Mouse (Mus musculus): ENCODE measurements at regions not wholly inside any gene's neighbourhood (a gene's known extent, or its start where the extent isn't known, plus 50 kb on each side); places are given as distances from the start of the nearest gene placed in this dataset.
A peak's percentile ranks its signal among the peaks of the same experiment; 100 is the strongest.

DNA sequence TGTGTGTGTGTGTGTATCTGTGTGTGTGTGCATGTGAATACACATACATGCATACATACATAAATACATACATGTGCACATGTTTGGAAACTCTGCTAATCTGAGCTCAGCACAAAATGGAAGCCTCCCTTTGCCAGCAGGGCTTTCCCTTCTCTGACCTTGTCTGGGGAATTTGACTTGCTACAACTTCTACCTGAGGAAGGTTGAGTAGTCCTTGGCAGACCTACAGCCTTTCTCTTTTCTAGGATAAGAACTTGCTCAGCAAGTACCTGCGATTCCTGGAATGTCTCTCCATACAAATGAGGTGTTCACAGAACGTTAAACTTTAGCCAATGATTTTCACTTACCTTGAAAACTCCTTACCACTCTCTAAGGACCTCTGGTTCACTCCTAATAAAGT lies 472.7 kb upstream of the Nr2f2 start:
- intact Hi-C loops (cut with DNase I), result no loop called here
- no peak for DNase-seq

DNA sequence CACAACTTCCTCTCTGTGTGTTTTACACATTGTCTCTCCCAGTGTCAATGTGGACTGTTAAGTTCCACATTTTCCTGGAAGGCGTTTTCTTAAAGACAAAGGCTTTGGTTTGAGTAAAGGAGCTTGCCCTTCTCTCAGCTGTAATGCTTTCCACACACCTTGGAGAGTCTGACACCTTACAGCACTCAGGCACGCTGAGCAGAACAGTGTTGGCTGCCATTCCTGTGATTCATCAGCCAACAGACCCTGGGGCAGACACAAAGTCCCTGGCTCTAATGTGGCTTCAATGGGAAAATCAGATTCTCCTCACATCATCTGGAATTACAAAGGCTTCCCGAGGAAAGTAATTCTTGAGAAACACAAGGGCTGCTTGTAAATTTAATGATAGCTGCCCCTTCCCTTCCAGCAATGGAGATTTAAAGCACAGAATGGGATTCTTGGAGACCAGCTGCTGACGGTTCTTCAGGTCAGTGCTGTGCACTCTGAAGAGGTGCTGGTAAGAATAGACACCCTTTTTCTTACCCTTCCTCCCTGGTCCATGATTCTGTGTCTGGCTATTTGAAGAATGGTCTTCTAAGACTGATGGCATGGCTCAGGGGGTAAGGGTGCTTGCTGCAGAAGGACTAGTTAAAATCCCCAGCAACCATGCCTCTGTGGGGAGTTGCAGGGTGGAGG lies 468.4 kb upstream of the Nr2f2 start:
- intact Hi-C loops (cut with DNase I), result no loop called here

DNA sequence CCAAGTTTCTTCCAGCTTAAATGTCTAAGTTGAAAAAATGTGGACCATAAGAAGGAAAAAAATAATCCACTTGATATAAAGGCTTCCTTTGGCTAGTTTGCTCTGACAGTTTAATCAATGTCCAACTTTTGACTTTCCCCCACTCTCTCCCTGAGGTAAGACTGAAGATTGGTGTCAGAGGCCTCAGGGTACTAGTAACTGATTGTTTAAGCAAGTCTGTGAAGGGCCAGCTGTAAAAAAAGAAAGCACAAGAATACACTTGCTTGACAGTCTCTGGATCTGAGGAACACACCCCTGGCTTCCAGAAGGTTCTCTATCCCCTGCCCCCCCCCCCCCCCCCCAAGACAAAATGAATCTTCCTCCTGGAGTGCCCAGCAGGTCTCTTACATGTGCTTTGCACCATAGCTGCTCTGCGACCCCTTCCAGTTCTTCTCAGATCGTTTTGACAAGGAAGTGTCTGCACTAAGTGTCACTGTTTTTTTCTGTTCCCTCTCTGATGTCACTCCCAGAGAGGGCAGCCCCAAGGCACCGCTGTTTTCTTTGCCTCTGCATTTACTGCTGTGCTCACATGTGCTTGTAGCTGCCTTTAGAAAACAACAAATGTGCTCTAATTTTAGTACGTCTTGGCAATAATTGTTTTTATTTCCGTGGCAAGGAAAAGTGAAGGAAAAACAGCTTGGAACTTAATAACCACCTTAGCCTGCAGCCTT lies 462.1 kb upstream of the Nr2f2 start:
- intact Hi-C loops (cut with DNase I), result no loop called here
- DNase-seq, result no peak

More for the DNA sequence above, 468.4 kb upstream of the Nr2f2 start:
- DNase-seq, result no peak

DNA sequence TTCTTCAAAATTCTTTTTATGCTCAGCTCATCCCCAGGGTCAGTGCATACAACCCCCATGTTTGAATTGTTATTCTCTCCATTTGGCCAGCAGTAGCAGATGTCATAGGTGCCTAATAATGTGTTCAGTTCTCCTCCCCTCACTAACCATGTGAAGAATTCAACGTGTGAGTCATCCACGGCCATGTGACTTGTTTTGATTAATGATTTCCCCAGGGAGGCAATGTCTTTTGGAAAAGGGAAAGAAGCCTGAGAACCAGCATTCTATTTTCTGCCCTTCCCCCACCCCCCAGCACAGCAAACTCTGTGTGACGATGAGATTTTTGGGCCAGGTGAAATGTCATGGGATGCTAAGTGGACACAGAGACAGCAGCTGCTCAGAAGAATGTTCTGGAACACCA lies 459.5 kb upstream of the Nr2f2 start:
- intact Hi-C loops (cut with DNase I), result no loop called here
- DNase-seq, result no peak

DNA sequence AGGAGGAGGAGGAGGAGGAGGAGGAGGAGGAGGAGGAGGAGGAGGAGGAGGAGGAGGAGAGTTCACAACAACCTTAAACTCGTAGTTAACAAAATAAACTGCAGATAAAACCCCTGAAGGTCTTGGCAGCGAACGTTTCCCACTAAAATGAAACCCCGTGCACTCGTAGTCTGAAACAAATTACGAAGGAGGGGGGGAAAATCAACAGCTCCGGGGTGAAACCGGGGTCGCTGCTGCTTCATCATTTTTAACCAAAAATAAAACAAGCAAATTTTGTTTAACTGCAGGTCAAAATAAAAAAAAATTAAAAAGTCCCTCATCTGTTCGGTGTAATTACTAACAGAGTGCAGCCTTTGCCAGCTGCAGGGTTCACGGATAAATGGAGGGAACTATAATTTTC lies 456.5 kb upstream of the Nr2f2 start:
- DNase-seq, result no peak
- intact Hi-C loops (cut with DNase I), result no loop called here

DNA sequence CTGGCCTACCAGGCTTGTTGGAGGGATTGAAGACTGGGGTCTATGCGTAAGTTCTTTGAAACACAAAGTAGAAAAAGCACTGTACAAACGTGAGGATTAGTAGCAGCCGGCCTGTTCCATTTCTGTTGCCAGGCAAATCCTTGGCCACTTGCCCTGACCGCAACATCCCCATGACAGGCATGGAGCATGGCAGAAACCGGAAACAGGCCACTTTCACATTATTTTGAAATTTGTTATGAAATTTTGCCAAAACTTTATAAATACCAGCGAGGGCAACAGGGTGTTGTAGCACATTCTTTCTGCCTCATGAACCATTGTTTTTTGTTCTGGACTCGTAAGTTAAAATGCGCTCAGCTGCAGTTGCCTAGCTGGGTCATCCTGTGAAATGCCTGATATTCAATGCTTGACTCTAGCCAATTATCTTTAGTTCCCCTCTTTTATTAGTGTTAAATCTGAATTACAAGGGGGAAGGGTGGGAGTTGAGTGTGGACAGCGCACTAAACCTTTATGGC lies 455.8 kb upstream of the Nr2f2 start:
- intact Hi-C loops (cut with DNase I), result no loop called here
- DNase-seq, result peak; percentile 50 to 65

DNA sequence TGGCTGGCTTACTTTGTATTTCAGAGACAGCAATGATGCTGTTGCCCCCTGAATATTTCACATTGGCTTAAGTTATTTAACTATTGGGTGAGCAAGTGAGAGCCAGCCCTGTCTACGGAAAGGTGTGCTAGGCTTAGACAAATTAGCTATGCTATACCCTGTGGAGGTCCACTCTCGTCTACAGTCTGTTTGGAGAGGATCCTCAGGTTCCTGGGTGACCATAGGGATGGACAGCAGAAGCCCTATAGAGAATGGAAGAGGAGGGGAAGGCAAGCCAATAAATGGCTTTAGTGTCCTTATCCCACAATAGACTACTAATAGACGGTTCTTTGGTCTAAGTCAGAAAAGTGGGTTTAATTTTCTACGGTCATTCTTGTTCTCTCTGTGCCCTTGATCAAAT lies 455.3 kb upstream of the Nr2f2 start:
- DNase-seq, result no peak
- intact Hi-C loops (cut with DNase I), result no loop called here

DNA sequence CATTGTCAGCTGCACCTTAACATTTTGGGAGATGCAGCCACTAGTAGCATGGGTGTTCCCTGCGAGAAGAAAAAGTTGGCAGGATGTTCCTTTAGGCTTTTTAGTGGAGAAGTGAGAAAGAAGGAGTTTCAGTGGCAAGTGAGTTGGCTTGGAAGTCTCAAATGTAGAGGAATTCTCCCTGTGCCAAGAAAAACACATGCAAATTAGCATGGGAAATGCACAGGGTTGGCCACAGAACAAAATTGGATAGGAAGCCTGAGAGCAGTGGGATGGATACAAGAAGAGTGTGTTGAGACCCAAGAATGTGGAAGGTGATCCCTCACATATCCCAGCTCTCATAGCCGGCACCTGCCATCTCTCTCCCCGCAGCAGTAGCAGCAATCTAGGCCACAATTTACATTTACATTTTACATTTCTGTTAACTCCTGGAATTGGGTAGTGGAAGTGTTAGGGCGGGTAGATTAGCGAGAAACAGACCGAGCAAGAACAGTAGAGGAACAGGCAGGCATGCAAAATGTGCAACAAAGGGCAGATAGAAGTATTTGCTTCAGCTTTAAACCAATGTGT lies 450.9 kb upstream of the Nr2f2 start:
- peak in 1 of 2 experiments; percentile 2 for DNase-seq
- intact Hi-C loops (cut with DNase I), result no loop called here

DNA sequence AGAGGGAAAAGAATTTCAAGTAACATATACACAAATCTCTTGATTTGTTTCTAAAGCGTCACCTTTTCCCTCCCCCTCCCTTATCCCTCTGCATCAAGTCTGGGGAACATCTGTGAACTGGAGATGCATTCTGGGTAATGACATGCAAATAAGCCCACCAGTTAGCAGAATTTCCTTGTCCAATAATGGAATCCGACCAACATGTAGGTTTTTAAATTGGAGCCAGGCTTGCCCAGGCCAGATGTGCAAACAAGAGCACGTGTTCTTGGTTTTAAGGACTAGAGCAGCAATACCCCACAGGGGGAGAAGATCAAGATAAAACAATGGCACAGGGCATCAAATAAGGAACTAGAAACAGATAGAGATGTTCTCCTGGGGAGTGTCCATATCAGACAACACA lies 447.9 kb upstream of the Nr2f2 start:
- intact Hi-C loops (cut with DNase I), result no loop called here
- DNase-seq, result no peak

DNA sequence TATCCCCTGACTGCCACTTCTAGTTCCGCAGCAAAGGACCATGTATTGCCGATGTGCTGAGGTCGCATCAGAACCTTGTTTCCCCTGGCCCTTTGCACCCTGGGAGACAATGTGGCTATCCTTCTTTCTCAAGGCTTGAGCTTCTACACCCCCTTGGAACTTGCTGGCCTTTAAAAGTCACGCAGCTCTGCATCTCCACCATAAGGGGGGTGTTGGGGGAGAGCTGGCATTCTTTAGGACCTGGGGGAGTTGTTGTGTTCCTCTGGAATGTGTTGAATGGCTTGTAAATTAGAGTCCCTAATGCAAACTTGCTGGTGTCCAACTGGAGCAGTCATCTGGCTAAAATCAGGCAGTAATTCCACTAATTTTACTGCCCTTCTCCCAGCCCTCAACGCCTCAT lies 446.6 kb upstream of the Nr2f2 start:
- intact Hi-C loops (cut with DNase I), result no loop called here
- no peak for DNase-seq

DNA sequence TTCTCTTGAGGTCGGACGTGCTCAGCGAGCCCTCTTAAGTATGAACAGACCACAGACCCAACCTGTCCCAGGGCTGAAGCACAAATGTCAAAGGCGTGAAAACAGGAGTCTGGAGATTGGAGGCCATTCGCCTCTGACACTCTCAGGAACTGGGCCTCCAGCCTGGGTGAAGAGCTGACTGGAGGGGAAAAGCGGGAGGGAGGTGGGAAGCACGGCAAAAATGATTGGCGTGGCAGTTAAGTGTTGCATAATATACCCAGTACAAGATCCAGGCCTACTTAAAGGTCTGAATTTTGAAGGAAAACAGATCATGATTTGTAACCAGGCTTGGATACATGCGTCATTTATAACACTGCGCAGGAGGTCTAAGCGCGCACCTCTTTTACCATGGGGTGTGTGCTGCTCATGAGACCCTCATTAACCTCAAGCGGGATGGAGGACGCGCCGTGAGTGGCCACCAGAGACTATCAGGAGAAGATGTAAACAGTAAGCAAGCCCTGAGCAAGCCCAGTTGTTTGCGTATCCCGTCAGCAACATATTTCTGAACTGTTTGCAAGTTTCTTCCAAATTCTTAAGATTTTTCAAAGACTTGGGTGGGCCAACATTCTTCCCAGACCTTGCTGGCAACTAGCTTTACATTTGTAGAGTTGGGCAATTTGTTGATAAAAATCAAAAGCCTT lies 444.0 kb upstream of the Nr2f2 start:
- intact Hi-C loops (cut with DNase I), result no loop called here
- DNase-seq, result no peak

DNA sequence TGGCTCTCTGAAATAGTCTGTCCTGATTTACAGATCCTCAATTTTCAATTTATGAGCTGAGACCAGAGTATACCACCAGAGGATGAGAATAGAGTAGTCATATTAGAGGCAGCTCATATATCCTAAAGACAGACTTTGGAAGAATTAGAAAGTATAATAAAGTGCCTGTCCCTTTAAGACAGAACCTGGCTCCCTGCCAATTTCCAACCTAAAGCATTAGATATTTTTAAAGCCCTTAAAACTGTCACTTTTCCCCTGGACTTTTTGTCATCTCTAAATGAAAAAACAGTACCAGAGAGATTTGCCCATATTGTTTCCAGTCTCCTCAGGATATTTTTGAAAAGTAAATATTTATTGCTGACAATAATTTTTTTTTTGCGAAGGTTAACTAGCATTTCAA lies 437.7 kb upstream of the Nr2f2 start:
- intact Hi-C loops (cut with DNase I), result no loop called here

DNA sequence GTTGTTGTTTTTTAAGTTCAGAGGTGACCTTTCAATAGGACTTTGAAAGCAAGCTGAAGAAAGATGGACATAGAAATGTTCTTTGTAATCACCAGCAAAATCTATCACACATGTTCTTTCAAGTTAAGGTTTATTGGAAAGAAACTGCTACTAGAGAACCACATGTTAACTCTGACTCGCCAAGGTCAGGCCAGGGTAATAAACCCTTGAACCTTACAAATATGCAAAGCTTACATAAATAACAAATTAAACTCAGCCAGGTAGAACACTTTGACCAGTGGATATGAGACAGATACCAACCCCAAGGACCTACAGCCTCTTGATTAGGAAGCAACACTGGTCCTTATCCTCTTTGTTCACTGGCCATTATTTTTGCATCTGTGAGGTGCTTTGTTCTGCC lies 433.4 kb upstream of the Nr2f2 start:
- DNase-seq, result no peak
- intact Hi-C loops (cut with DNase I), result no loop called here

More for the DNA sequence above, 437.7 kb upstream of the Nr2f2 start:
- no peak for DNase-seq

DNA sequence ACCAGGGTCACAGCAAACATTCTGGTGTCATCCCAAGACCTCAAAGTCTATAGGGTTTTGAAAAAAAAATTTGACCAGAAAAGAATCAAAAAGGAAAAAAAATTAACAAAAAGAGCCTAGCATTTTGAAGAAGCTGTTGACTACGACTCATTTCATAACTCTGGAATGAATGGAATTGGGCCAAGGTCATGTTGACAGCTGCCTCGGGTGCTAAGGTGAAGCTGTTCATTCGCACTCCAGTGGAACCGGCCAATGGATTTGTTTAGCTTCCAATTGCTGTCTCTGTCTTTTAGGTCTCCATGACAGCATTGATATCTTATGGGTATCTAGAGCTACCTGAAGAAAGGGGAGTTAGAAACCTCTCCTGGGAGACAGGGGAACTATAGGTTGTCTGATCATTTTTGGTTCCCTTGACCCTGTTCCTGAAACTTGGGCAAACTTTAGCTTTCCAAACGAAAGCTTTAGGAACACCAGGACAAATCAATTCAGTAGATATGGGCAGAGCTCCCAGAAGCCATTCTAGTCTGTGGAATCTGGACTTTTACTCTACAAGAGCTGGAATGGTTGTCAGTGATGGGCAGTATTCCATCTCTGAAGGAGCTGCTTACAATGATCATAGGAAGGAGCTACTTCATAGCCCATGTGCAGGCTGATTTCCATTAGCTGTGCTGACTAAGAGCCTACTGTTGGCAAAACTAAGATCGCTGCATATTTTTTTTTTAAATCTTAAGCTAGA lies 432.7 kb upstream of the Nr2f2 start:
- DNase-seq, result peak in 1 of 2 experiments; percentile 13
- intact Hi-C loops (cut with DNase I), result no loop called here

DNA sequence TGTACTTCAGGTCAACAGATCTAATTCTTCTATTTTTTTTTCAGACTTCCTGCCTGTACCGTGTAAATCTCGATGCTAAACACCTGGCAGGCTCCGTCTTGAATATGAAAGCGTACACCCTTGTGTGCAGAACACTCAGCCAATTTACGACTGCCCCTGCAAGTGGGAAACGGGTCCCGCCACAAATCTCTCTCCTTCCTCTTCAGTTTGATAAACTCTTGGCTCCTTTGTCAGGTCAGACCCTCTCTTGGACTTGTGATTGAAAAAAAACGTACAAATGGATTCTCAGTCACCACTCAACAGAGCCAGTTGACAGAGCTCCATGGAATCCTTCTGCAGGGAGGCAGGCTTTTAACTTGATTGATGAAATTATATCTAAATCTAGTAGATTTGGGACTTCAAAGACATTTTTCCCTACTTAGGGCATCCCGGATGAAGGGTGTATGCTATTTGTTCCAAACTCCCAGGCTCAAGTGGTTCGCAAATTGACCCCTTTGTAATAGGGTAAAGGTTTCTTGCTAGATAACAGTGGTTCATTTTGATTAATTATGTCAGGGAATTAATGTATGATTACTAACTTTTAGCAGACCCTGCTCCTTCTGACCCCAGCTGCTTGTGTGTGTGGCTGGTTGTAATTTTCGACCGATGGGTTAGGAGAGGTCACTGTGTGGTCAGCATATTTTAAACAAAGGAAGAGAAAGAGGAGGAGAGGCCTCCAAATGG lies 429.7 kb upstream of the Nr2f2 start:
- DNase-seq, result no peak
- intact Hi-C loops (cut with DNase I), result no loop called here

DNA sequence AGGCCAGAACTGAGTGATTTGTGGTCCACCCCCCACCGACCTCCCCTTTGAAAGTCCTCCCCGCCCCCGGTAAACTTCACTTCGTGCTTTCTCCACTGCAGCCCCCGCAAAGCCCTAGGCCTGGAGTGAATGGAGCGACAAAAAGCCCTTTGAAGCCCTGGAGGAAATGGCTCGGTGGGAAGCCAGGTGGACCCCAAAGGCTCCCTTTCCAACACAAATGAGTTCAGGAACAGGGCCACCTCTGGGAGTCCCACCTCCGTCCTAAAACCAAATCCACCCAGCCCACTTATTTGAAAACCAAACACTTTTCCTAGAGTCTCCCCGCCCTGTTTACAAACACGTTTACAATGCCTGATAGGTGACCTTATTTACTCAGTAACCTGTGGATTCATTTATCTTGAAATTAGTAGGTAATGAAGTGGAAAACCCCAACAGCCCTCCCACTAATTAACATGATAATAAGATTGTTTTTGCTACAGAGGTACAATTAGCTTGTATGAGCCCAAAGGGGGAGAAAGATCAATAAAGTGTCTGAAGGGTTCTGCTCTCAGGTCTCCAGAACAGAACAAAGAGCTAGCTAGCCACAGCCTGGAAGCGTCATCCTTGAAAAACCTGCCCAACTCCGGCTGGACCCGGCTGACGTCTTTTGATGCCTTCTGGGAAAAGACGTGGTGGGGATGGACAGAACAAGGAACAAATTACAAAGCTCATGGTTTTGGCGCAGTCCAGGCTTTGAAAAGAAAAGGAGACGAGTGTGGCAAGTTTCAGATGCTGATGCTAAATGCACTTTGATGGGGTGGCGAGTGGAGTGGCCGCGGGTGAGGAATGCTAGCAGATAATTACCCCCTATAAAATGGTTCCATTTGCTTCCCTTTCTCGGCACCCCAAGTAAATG lies 422.6 kb upstream of the Nr2f2 start:
- intact Hi-C loops (cut with DNase I), result no loop called here
- DNase-seq, result no peak

DNA sequence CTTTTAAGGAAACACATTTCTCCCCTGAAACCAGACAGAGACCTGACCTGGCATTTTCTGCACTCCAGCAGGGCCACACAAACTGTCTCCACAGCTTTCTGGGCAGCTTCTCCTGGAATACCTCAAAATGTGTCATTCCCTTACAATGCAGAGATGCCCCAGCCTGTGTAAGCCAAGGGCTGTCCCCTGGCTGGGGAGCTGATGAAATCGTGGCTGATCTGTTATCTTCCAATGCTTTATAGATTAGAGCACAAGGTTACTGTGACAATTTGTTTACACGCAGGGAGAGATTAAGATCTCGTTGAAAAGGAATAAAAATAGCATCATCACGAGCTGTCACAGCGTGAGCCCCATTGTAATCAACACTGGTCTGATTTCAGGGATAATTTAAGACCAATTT lies 421.4 kb upstream of the Nr2f2 start:
- DNase-seq, result no peak
- intact Hi-C loops (cut with DNase I), result no loop called here

DNA sequence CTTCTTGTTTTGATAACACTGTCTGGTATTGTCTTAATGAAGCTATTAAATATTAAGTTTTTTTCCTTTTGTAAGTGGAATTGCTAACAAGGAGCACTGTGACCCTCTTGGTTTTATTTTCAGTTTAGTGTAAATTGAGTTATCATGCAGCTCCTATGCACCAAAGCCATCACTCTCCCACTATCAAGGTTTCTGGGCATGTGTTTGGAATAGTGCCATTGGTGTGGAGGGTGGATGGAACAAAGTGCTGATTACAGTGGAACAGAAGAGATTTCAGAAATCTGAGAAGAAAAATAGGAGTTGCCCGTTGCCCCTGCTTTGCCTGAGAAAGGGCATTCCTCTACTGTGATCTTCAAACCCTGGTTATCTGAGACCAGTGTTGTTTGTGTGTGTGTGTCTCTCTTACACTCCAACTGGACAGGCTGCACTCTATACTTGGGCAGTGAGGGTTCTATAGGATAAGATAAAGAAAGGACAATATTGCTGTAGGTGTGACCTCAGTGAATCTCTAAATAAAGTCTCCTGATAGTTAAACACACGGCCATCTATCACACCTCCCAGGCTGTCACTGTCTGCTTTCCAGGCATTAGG lies 414.3 kb upstream of the Nr2f2 start:
- no peak for DNase-seq
- intact Hi-C loops (cut with DNase I), result no loop called here

DNA sequence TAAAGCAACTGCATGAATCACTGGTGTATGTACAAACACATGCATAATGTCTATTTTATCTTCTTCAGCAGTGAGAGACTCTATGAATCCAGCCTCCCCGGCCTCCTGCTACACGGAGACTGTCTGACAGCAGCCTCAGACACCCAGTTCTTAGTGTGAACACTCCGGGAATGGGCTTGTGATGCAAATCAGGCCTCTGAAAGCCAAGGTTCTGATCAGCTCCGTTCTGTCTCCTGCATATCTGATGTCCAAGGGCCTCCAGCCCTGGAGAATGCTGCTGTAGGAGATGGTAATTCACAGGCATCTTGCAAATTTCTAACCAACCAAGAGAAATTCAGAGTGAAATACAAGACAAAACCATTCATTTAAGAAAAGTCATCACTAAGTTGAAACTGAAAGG lies 411.2 kb upstream of the Nr2f2 start:
- no peak for DNase-seq
- intact Hi-C loops (cut with DNase I), result no loop called here
